Mouse (Mus musculus) liver, postnatal 0 days (tissue): ENCODE data around the gene Epn2.

Experiments
- CTCF ChIP-seq: sonication (generic); IDR thresholded peaks from 2 replicates; pipeline ENCODE4 v1.5.1; 2016; ENCODE audit warnings: antibody characterized with exemption, low read depth
- EP300 ChIP-seq: IDR thresholded peaks from 2 replicates; pipeline ENCODE4 v1.6.1; 2016; ENCODE audit warnings: antibody characterized with exemption, low read depth, mild to moderate bottlenecking

GRCm38 (mm10) chr11:61545586-61545985 lies 33.9 kb downstream of the Epn2 start:
- TF ChIP-seq CTCF (no peak), EP300 (no peak)
